Mouse (Mus musculus) granulocyte monocyte progenitor cell, adult 5-6 weeks (primary cell): ENCODE measurements around the gene Abi1. TPM values are rescaled to one million over a fixed set of nuclear protein-coding genes. Genes with fewer than 3 reads are reported as not detected.
"Not testable (repeated sequence)": the region's sequence is repeated elsewhere in the genome, so short reads cannot be mapped to it uniquely, and the experiment has no call there.

Experiments used
- ATAC-seq: replicated peaks from 2 replicates; pipeline ENCODE4 v1.8.0; 2016; ENCODE audit warnings: mild to moderate bottlenecking, moderate TSS enrichment, inconsistent platforms; ENCODE audit not compliant: poor library complexity, severe bottlenecking
- total RNA-seq, 2 experiments: library from RNA; stranded (forward) in 1 of 2; stranded (reverse) in 1 of 2; fragments of 200-712, 200-1000 nt in 1 of 2; fragments of >200 nt in 1 of 2; fragmentation: Nextera tagmentation in 1 of 2; gene quantifications; 2 replicates each; pipeline ENCODE4 v1.2.3; 2014 to 2017

Gene Abi1
- total RNA-seq, 2 experiments from 2014 or later: 64.4 to 88.9 TPM

- ATAC-seq: no peak
These were observed 53.9 kb downstream of the Abi1 start for GRCm38 (mm10) chr2:22985973-22986657.

GRCm38 (mm10) chr2:22977387-22977973, 62.6 kb downstream of the Abi1 start:
- peak; percentile 56 for ATAC-seq

GRCm38 (mm10) chr2:22962970-22963369, 77.1 kb downstream of the Abi1 start:
- no peak for ATAC-seq

DNA sequence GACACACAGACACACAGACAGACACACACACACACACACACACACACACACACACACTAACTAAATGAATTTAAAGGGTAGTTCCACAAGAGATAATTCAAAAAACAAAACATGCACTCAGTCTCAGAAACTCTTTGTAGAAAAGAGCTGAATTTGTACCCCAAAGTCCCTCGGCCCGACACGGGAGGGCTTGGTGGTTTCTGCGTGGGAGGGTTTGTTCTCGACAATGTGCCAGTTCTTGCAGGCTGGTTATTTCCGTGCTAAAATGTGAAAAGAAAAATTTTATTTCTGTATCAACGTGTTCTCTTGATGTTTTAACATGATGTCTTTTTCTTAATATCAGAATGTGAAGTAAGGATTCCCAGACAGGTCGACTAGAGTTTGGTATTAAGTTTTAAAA, 77.8 kb downstream of the Abi1 start:
- ATAC-seq: no peak

DNA sequence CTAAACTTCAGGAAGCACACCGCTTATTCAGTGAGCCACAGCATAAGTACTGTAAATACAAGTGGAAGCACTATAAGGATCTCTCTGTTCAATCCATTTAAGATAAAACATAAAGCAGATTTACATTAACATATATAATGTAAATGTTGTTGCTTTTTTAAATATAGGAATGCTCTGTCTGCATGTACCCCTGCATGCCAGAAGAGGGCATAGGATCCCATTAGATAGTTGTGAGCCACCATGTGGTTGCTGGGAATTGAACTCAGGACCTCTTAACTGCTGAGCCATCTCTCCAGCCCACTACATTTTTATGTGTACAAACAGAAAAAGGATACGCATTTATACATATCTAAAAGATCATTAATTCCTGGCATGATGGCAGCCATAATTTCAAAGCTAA, 78.4 kb downstream of the Abi1 start:
- ATAC-seq: no peak

DNA sequence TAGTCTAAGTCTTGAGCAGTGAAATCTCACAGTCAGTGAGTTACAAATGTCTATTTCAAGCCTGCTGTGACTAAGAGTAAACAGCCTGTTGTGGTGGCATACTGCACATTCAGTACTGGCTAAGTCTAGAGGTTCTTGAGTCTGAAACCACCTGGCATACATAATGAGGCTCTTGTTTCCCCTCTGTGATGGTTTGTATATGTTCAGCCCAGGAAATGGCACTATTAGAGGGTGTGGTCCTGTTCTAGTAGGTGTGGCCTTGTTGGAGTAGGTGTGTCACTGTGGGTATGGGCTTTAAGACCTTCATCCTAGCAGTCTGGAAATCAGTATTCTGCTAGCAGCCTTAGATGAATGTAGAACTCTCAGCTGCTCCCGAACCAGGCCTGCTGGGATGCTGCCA, 82.6 kb downstream of the Abi1 start:
- ATAC-seq: no peak

DNA sequence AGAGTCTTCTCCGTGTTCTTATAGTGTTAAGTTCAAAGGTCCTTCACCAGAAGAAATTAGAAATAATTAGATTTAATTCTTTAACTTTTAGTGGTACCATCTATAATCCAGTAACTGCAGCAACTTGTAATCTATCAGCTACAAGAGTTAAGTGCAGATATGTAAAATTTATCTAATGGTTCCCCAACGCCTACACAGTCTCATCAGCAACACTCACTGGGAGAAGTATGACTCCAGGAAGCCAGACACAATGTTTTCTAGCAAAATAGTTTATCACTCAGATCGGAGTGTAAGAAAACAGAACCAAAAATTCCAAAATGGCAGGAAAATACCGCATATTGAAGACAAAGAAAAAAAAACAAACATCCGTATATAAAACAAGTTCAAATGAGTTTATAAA, 84.1 kb downstream of the Abi1 start:
- ATAC-seq: no peak

GRCm38 (mm10) chr2:22954278-22954677, 85.8 kb downstream of the Abi1 start:
- ATAC-seq: no peak

- ATAC-seq: no peak
These were observed 90.1 kb downstream of the Abi1 start for GRCm38 (mm10) chr2:22949956-22950355.

GRCm38 (mm10) chr2:22933556-22933955, 106.5 kb downstream of the Abi1 start:
- ATAC-seq: no peak

GRCm38 (mm10) chr2:22928259-22928658, 111.8 kb downstream of the Abi1 start:
- no peak for ATAC-seq

DNA sequence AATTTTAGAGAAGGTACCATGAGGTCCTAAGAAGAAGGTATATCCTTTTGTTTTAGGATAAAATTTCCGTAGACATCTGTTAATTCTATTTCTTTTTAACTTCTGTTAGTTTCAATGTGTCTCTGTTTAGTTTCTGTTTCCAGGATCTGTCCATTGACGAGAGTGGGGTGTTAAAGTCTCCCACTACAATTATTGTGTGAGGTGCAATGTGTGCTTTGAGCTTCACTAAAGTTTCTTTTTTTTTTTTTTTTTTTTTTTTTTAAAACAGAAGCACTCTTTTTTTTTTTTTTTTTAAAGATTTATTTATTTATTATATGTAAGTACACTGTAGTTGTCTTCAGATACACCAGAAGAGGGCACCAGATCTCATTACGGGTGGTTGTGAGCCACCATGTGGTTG, 114.1 kb downstream of the Abi1 start:
- ATAC-seq: not testable (repeated sequence)

GRCm38 (mm10) chr2:22918651-22919050, 121.4 kb downstream of the Abi1 start:
- ATAC-seq: no peak

DNA sequence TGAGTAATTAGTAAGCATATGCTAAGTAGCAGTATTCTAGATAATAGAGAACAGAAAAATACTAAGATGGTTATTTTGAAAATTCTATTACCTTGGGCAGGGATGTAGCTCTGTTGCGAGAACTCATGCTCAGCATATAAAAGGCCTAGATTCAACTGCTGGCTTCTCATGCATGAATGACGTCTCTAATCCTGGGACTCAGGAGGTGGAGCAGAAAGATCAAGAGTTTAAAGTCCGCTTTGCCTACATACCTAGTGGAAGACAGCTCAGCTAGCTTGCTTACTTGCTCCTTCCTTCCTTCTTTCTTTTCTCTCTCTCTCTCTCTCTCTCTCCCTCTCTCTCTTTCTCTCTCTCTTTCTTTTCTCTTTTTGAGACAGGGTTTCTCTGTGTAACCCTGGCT, 125.6 kb downstream of the Abi1 start:
- ATAC-seq: no peak

GRCm38 (mm10) chr2:22903947-22904346, 136.1 kb downstream of the Abi1 start:
- no peak for ATAC-seq

DNA sequence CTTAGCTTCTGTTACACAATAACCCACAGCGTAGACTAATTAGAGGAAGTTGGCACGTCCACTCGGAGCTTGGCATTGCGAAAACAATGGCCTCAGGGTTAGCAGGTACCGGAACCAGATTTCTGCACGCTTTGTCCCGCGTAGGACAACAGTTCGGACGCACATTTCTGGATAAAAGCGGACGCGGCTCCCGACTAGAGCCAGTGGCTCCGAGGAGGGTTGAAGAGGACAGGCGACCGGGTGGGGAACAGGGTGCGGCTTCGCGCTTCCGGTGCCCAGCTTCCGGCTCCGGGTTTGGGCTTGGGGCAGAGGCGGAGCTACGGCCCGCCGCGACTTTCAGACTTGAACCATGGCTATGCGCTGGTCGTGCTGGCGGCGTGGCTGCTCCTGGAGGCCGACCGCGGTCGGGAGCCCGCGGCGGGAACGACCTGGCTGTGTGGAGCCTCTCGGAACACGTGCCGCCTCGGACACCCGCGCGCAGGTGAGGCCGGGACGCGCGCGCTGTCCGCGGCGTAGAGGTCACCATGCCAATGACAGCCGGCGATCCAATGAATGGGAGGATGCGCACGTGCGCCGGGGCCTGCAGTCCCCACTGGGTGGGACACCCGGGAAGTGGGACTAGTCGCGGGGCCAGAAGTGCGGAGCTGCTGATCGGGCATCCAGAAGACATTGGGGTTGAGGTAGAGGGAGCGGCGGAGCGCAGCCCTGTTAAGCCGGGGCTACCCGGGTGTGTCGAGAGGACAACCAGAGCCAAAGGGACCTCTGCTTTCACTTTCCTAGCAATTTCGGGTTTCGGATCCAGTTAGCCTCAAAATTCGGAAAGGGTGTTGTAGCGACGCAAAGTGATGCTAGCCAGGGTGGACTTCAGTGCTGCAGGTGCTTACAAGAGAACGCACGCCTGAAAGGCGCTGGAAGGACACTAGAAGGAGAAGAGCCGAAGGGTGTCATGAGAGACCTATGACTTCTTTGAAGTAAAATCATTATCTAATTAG, 144.5 kb downstream of the Abi1 start, which contains the start of gene Pdss1:
TSS of gene Pdss1 (plus strand) at position 241 of the 992 bp plus-strand sequence.
- peak; percentile 93 for ATAC-seq

DNA sequence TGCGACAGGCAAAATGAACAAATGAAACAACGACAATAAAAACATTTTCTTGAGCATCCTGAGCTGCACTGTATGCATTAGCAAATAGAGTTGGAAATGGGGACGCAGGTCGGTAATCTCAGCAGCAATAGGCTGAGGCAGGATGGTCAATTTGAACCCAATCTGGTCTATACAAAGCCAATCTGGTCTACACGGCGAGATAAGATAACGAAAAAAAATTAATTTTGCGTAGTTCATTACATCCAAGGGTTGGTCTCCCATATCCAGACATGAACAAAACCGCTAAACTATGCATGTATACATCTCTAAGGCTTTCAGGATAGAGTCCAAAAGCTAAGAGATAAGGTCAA, 145.1 kb downstream of the Abi1 start:
- no peak; the same call in 1 of the 2 replicates for ATAC-seq
